Mouse (Mus musculus): ENCODE results near the gene Ush1c. TPM values are rescaled to one million over a fixed set of nuclear protein-coding genes. Genes with fewer than 3 reads are reported as not detected.

The Ush1c gene
- polyA plus RNA-seq, 1 experiment from 2014 or later: 2.3 TPM

DNA sequence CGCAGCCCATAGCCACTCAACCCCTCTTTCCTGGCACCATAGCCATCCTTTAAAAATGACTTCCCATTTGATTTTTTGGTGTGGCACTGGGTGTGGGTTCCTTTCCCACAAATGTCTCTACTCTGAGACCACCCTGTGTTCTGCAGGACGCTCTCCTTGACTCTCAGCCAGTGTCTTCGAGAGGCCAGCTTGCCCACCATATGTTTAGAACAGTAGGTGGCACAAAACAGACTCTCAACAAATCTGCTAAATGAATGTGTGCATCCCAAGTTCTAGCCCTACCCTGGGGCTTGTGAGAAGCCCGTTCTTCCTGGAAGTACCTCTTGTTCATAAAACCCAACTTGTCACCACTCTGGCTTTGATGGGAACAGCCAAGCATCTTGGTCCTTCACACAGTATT, 1.8 kb upstream of the Ush1c start:
- H3K4me3 ChIP-seq: no peak overlapping the region
- H3K9ac ChIP-seq: no peak overlapping the region
- H3K9me3 ChIP-seq: no peaks in the 10 kb centered on the region
- no peaks in the 10 kb centered on the region for H3K36me3 ChIP-seq (replicated peaks)
- WGBS: 84% methylated on average over 4 of the region's 4 CpGs
- H3K27me3 ChIP-seq (replicated peaks): no peaks in the 10 kb centered on the region
- no peak overlapping the region for H3K4me2 ChIP-seq
- H3K27ac ChIP-seq: no peak overlapping the region
- peaks cover 18% of the 10 kb centered on the region for H3K4me1 ChIP-seq
- no peak for ATAC-seq (replicated peaks)

DNA sequence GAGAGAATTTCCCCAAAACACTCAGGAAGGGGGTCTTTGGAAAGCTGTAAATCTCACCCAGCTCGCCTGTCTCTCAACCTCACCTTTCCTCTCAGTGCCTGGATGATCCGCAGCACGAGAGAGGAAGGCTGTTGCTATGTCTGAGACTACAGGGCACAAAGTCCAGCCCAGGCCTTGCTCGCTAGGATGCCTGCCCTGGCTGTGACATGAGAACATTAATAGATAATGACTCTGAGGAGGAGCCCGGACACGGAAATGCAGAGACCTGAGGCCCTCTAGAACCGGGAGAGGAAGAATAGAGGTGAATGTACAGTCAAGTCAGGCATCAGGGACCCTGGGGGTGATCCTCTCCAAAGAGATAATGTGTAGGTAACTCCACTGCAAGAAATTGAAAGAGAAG, 1.1 kb downstream of the Ush1c start:
- H3K4me3 ChIP-seq: no peak overlapping the region
- 68% methylated on average over 7 of the region's 7 CpGs for WGBS
- H3K9me3 ChIP-seq: no peaks in the 10 kb centered on the region
- H3K9ac ChIP-seq: no peak overlapping the region
- no peak overlapping the region for H3K4me2 ChIP-seq
- peaks cover 18% of the 10 kb centered on the region for H3K4me1 ChIP-seq
- no peak overlapping the region for H3K27ac ChIP-seq
- no peaks in the 10 kb centered on the region for H3K36me3 ChIP-seq (replicated peaks)
- ATAC-seq (replicated peaks): no peak
- H3K27me3 ChIP-seq (replicated peaks): no peaks in the 10 kb centered on the region

DNA sequence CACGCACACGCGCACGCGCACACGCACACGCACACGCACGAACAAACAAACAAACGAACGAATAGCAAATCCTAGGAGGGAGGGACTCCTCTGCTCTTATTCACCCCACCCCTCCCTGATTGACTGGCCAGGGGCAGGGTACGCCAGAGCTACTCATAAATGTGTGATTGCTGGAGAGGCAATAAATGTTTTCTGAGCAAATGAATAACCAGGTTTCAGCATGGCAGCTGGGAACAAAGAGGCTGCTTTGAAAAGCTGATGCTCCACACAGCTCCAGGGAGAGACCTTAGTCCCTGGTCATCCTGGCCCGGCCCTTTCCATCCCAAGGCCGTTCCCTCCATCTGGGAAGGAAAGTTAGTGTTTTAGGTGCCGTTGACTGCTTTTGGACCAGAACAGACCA, 1.9 kb downstream of the Ush1c start:
- Histone ChIP-seq H3K9me3 (no peaks in the 10 kb centered on the region), H3K4me2 (peak overlapping the region; percentile 20; the same call in 1 of the 2 replicates), H3K27ac (peak overlapping the region; percentile 71), H3K27me3 (replicated peaks) (no peaks in the 10 kb centered on the region), H3K9ac (peak overlapping the region; percentile 8; the same call in 1 of the 2 replicates), H3K4me3 (no peak overlapping the region), H3K4me1 (peaks cover 18% of the 10 kb centered on the region), H3K36me3 (replicated peaks) (no peaks in the 10 kb centered on the region)
- ATAC-seq (replicated peaks): peak; percentile 51; the same call in 1 of the 2 replicates
- WGBS: 76% methylated on average over 15 of the region's 15 CpGs

DNA sequence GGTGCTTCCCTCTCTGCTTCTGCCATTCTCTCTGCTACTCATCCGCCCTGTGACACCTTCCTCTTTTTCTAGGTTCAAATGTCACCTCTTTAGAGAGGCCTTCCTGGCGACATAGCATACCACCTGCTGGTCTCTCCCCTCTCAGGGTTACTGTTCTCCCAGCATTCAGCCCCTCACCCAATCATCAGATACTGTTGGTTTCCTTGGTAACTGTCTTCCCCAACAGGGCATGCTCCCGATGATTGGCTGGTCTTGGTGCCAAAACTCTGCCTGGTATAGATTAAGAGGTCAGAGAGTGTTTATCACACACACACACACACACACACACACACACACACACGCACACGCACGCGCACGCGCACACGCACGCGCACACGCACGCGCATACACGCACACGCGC, 2.4 kb downstream of the Ush1c start:
- Histone ChIP-seq H3K27ac (peak overlapping the region; percentile 71), H3K9me3 (no peaks in the 10 kb centered on the region), H3K36me3 (replicated peaks) (no peaks in the 10 kb centered on the region), H3K4me1 (peaks cover 18% of the 10 kb centered on the region), H3K4me3 (no peak overlapping the region), H3K27me3 (replicated peaks) (no peaks in the 10 kb centered on the region), H3K4me2 (peak overlapping the region; percentile 20; the same call in 1 of the 2 replicates), H3K9ac (no peak overlapping the region)
- peak; percentile 81 for ATAC-seq (replicated peaks)
- WGBS: 51% methylated on average over 18 of the region's 18 CpGs

DNA sequence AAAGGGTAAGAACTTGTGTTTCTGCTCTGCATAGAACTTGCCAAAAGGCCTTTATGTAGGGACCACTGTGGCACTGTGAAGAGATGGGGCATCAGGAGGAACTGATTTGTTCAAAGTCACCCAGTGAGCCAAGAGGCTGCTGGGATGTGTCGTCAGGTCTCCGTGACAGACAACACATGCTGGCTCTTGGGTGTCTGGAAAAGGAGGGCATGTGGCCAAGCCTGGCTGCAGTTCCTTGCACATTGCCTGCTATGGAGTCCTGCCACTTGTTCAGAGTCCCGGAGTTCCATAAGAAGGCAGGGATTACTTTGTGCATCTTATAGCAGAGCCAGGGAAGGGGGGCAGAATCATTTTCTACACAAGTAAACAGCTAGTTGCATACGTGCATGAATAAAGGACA, 11.4 kb downstream of the Ush1c start:
- Histone ChIP-seq H3K9ac (no peak overlapping the region), H3K4me1 (0 out of 2 replicates have a peak, but pooled peaks cover 5% of the 10 kb centered on the region), H3K27ac (no peak overlapping the region), H3K36me3 (replicated peaks) (no peaks in the 10 kb centered on the region), H3K4me2 (no peak overlapping the region), H3K9me3 (no peaks in the 10 kb centered on the region), H3K27me3 (replicated peaks) (no peaks in the 10 kb centered on the region), H3K4me3 (no peak overlapping the region)
- 67% methylated on average over 4 of the region's 4 CpGs for whole genome bisulfite sequencing
- ATAC-seq (replicated peaks): no peak

DNA sequence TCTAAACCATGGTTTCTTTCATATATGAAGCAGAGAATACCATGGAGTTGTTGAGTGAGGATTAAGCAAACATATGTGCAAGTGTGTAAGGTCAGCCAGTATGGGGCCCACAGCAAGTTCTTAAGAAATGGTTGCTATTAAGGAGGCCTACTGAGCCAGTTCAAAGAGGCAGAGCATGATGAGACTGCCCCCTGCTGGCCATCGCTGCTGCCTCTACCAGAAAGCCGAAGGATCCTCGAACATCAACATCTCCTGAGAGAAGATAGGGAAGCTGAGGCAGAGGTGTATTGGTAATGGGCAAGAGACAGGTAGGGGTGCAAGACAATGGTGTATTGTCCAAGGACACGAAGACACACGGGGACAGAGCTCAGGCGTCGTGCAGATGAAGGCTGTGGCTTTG, 12.1 kb downstream of the Ush1c start:
- Histone ChIP-seq H3K27ac (no peak overlapping the region), H3K4me3 (no peak overlapping the region), H3K4me2 (no peak overlapping the region), H3K27me3 (replicated peaks) (no peaks in the 10 kb centered on the region), H3K4me1 (0 out of 2 replicates have a peak, but pooled peaks cover 5% of the 10 kb centered on the region), H3K36me3 (replicated peaks) (no peaks in the 10 kb centered on the region), H3K9ac (no peak overlapping the region), H3K9me3 (no peaks in the 10 kb centered on the region)
- 30% methylated on average over 7 of the region's 7 CpGs for WGBS
- no peak for ATAC-seq (replicated peaks)

DNA sequence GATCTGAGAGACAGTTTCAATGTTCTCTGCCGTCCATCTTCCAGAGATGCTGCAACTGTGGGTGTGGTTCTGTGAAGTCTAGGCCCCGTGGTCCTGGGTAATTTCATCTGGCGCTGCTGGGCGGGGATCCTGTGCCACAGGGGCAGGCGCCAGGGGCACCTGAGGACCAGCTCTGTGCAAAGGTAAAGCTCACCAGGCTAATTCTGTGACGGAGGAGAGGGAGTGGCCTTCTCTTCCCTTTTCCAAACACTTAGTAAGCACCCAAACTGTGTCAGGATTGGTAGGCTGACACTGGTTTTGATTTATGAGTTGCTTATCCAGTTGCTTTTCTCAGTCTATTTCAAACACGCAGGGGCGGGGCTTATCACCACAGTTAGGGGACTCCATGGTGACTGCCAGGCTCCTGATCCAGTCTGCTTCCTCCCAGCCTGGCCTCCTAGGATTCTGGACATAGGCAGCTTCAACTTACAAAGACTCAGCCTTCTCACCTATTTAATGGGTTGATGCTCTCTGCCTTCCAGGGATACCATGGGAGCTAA, 17.6 kb downstream of the Ush1c start:
- H3K27me3 ChIP-seq (replicated peaks): no peaks in the 10 kb centered on the region
- no peak overlapping the region for H3K4me2 ChIP-seq
- 81% methylated on average over 8 of the region's 8 CpGs for WGBS
- no peak overlapping the region for H3K27ac ChIP-seq
- no peak overlapping the region for H3K4me3 ChIP-seq
- peaks cover 8% of the 10 kb centered on the region; the same call in 1 of the 2 replicates for H3K4me1 ChIP-seq
- ATAC-seq (replicated peaks): no peak
- no peaks in the 10 kb centered on the region for H3K9me3 ChIP-seq
- H3K9ac ChIP-seq: no peak overlapping the region
- H3K36me3 ChIP-seq (replicated peaks): no peaks in the 10 kb centered on the region

DNA sequence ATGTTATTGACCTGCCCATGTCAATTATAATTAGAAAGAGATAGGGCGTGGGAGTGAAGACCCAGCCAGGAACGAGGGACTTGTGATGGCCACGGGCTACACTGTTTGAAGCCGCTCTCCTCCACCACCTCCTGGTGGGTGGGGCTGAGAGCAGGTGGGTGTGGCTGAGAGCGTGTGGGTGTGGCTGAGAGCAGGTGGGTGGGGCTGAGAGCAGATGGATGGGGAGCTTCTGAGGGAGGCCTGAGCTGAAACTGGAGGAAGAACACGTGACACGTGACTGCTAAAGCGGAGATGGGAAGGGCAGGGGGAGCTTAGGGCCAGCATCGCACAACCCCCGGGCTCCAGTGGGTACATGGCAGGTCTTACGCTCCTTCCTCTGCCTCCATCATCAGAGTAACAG, 19.9 kb downstream of the Ush1c start:
- no peak overlapping the region for H3K4me2 ChIP-seq
- H3K27me3 ChIP-seq (replicated peaks): no peaks in the 10 kb centered on the region
- no peak; the same call in 1 of the 2 replicates for ATAC-seq (replicated peaks)
- H3K9ac ChIP-seq: no peak overlapping the region
- peaks cover 8% of the 10 kb centered on the region; the same call in 1 of the 2 replicates for H3K4me1 ChIP-seq
- no peaks in the 10 kb centered on the region for H3K36me3 ChIP-seq (replicated peaks)
- H3K27ac ChIP-seq: no peak overlapping the region
- WGBS: 13% methylated on average over 11 of the region's 11 CpGs
- no peak overlapping the region for H3K4me3 ChIP-seq
- H3K9me3 ChIP-seq: no peaks in the 10 kb centered on the region

DNA sequence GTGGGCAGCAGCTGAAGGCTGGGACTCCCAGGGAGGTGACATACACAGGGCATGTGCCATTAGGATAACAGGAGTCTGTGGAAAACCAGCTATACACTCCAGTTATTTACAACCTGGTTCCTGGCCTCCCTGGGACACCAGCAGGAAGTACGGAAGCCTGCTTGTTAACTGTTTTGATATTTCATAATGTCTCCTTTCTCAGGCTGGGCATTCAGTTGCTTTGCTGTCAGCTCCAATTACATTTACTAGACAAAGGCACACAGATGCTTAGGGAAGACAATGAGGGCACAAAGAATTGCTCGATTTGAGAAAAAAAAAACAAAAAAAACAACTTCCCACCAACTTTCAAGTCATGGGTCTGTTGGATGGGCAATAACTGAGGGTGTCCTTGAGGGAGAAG, 21.8 kb downstream of the Ush1c start:
- no peak overlapping the region for H3K9ac ChIP-seq
- H3K27ac ChIP-seq: no peak overlapping the region
- H3K4me2 ChIP-seq: no peak overlapping the region
- no peak overlapping the region for H3K4me3 ChIP-seq
- H3K27me3 ChIP-seq (replicated peaks): no peaks in the 10 kb centered on the region
- no peaks in the 10 kb centered on the region for H3K36me3 ChIP-seq (replicated peaks)
- WGBS: 53% methylated on average over 2 of the region's 2 CpGs
- ATAC-seq (replicated peaks): no peak
- no peaks in the 10 kb centered on the region for H3K9me3 ChIP-seq
- peaks cover 8% of the 10 kb centered on the region; the same call in 1 of the 2 replicates for H3K4me1 ChIP-seq

DNA sequence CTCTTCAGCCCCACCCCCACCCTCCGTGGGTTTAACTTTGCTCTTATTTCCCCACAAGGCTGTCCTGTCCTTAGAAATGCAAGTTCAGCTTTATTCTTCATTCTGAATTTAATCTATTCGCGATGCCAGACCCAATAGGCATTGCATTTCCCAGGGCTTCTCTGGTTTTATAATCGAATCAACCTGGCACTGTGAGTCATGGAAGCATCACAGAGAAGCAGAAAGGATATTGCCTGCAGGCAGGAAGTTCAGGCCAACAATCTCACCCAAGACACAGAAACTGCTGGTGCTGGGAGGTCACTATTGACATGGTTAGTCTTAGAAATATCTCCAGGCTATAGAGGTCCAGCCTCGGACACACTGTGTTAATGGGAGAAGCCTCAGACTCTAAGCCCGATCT, 28.0 kb downstream of the Ush1c start:
- ATAC-seq (replicated peaks): no peak
- H3K36me3 ChIP-seq (replicated peaks): no peaks in the 10 kb centered on the region
- no peak overlapping the region for H3K9ac ChIP-seq
- H3K4me1 ChIP-seq: no peaks in the 10 kb centered on the region
- no peak overlapping the region for H3K27ac ChIP-seq
- WGBS: 81% methylated on average over 6 of the region's 6 CpGs
- H3K4me3 ChIP-seq: no peak overlapping the region
- no peak overlapping the region for H3K4me2 ChIP-seq
- no peaks in the 10 kb centered on the region for H3K9me3 ChIP-seq
- no peaks in the 10 kb centered on the region for H3K27me3 ChIP-seq (replicated peaks)

DNA sequence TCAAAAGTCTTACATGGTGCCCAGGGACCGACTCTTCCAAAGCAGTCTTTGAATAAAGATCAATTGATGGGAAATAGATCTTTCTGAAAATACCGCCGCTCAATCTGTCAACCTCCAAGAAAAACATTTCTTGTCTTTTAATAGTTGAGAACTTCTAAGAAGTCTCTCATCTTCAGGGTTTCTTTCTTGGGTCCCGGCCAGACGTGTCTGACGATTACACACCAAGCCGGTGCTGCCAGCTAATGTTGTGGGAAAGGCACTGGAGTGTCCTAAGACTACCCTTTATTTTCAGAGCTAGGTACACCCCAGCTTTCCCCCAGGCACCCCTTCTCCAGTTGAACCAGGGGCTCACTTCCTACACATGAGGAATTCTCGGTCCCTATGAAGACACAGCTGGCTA, 30.2 kb downstream of the Ush1c start:
- H3K9me3 ChIP-seq: no peaks in the 10 kb centered on the region
- H3K27ac ChIP-seq: no peak overlapping the region
- WGBS: 91% methylated on average over 8 of the region's 8 CpGs
- H3K27me3 ChIP-seq (replicated peaks): no peaks in the 10 kb centered on the region
- no peak overlapping the region for H3K9ac ChIP-seq
- no peak overlapping the region for H3K4me2 ChIP-seq
- H3K36me3 ChIP-seq (replicated peaks): no peaks in the 10 kb centered on the region
- ATAC-seq (replicated peaks): no peak
- no peak overlapping the region for H3K4me3 ChIP-seq
- H3K4me1 ChIP-seq: no peaks in the 10 kb centered on the region

DNA sequence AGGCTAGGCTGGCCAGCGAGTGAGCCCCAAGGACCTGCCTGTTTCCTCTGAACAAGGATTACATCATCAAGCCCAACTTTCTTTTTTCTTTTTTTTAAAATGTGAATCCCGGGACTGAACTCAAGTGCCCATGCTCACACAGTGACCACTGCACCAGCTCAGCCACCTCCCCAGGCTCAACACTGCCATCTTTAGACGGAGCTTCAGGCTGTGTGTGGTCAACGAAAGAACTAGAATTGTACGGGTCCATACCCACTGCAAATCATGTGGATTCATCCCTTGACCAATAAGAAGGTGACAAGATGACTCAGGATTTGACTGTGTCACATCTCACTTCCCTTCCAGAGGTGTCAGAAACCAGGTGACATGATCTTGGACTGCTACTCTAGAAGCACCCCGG, 33.5 kb downstream of the Ush1c start:
- H3K9me3 ChIP-seq: no peaks in the 10 kb centered on the region
- ATAC-seq (replicated peaks): no peak
- no peak overlapping the region for H3K4me3 ChIP-seq
- WGBS: 81% methylated on average over 6 of the region's 6 CpGs
- no peak overlapping the region for H3K4me2 ChIP-seq
- no peaks in the 10 kb centered on the region for H3K27me3 ChIP-seq (replicated peaks)
- no peak overlapping the region for H3K9ac ChIP-seq
- peaks cover 9% of the 10 kb centered on the region for H3K4me1 ChIP-seq
- no peak overlapping the region for H3K27ac ChIP-seq
- H3K36me3 ChIP-seq (replicated peaks): no peaks in the 10 kb centered on the region

DNA sequence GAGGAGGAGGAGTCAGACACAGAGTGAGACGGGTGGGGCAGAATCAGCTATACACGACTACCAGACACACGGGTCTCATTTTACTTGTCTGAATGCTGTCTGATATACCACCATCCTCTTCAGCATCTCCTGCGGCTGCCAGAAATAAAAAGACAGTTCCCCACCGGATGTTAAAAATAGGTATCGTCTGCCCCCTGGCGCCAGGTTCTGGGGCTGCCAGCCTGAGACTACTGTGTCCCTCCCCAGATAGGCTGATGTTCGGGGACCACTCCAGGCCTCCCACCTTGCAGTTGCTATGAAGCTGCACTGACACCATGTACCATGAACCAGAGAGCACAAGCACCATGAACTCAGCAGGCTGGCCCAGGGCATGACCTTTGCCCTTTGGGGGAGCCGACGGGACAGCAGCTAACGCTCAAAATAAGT, 34.2 kb downstream of the Ush1c start:
- peak; percentile 62 for ATAC-seq (replicated peaks)
- Histone ChIP-seq H3K4me2 (no peak overlapping the region), H3K9me3 (no peaks in the 10 kb centered on the region), H3K9ac (no peak overlapping the region), H3K4me3 (no peak overlapping the region), H3K27me3 (replicated peaks) (no peaks in the 10 kb centered on the region), H3K36me3 (replicated peaks) (no peaks in the 10 kb centered on the region), H3K27ac (no peak overlapping the region), H3K4me1 (peaks cover 9% of the 10 kb centered on the region)
- WGBS: 45% methylated on average over 11 of the region's 11 CpGs
